Mouse (Mus musculus): ENCODE data around the gene Ugt1a7c.

- TF ChIP-seq CTCF (IDR thresholded peaks at IDR 0.05; ENCODE audit: borderline replicate concordance, control insufficient read depth, extremely low read depth, insufficient read depth, low read length, poor library complexity) = no peak
- no peak for TF ChIP-seq POLR2A (IDR thresholded peaks at IDR 0.05; ENCODE audit: control insufficient read depth, extremely low read depth, insufficient read depth, low read length, poor library complexity)
Observed at GRCm38 (mm10) chr1:88232664-88233380, 138.0 kb downstream of the Ugt1a7c start.

Data from thymus, adult 2 months (tissue).